Mouse (Mus musculus): ENCODE results near the gene Prkar2b. TPM values are rescaled to one million over a fixed set of nuclear protein-coding genes. Genes with fewer than 3 reads are reported as not detected.

Gene Prkar2b
- total and polyA plus RNA-seq, 3 experiments, result 15.7 to 154 (median 34.1) TPM

GRCm38 (mm10) chr12:32017636-32018375 is 43.3 kb downstream of the Prkar2b start:
- no peaks in the 10 kb centered on the region for H3K79me2 ChIP-seq (ENCODE audit: control insufficient read depth, insufficient read depth, low read length, poor library complexity)
- H3K4me1 ChIP-seq (ENCODE audit: control insufficient read depth in 1 of 2, insufficient read depth in 2 of 2, low read length in 2 of 2), result peaks cover 4 to 18% of the 10 kb centered on the region in 2 experiments
- no peak overlapping the region for H3K4me3 ChIP-seq (ENCODE audit: control insufficient read depth in 1 of 2, insufficient read depth in 1 of 2, low read depth in 2 of 2, low read length in 2 of 2)
- H3K9ac ChIP-seq (ENCODE audit: control insufficient read depth, low read depth, low read length, poor library complexity, severe bottlenecking), result no peak overlapping the region
- H3K9me3 ChIP-seq (replicated peaks; ENCODE audit: insufficient read depth, low read length), result no peaks in the 10 kb centered on the region
- H3K27ac ChIP-seq (ENCODE audit: control insufficient read depth, low read depth, low read length), result peak overlapping the region; percentile 17; the same call in 1 of the 2 replicates
- H3K36me3 ChIP-seq (ENCODE audit: control insufficient read depth in 1 of 2, insufficient read depth in 2 of 2, low read length in 2 of 2), result peaks cover 1 to 10% of the 10 kb centered on the region in 2 experiments; a peak in 2 of 4 replicates
- peak; percentile 64 for DNase-seq (ENCODE audit: low read depth, low spot score)
- no peaks in the 10 kb centered on the region for H3K27me3 ChIP-seq (ENCODE audit: control insufficient read depth in 1 of 2, insufficient read depth in 2 of 2, low read length in 2 of 2)
- TF ChIP-seq MAX (IDR thresholded peaks at IDR 0.05; ENCODE audit: low read length) (no peak), EP300 (IDR thresholded peaks at IDR 0.05; ENCODE audit: low read depth in 1 of 2, low read length in 2 of 2) (peak in 1 of 2 experiments; percentile 37; a peak in 2 of 4 replicates), MYB (IDR thresholded peaks at IDR 0.05; ENCODE audit: low read depth, low read length) (0 out of 2 replicates have a peak, but pooled peaks have one; percentile 18)

- Histone ChIP-seq H3K9me3 (replicated peaks; ENCODE audit: insufficient read depth, low read length) (no peaks in the 10 kb centered on the region), H3K27me3 (ENCODE audit: control insufficient read depth in 1 of 2, insufficient read depth in 2 of 2, low read length in 2 of 2) (no peaks in the 10 kb centered on the region), H3K79me2 (ENCODE audit: control insufficient read depth, insufficient read depth, low read length, poor library complexity) (no peaks in the 10 kb centered on the region), H3K4me1 (ENCODE audit: control insufficient read depth in 1 of 2, insufficient read depth in 2 of 2, low read length in 2 of 2) (peaks cover 4 to 18% of the 10 kb centered on the region in 2 experiments), H3K27ac (ENCODE audit: control insufficient read depth, low read depth, low read length) (no peak overlapping the region), H3K9ac (ENCODE audit: control insufficient read depth, low read depth, low read length, poor library complexity, severe bottlenecking) (no peak overlapping the region), H3K36me3 (ENCODE audit: control insufficient read depth in 1 of 2, insufficient read depth in 2 of 2, low read length in 2 of 2) (peaks cover 0 to 10% of the 10 kb centered on the region in 2 experiments; a peak in 2 of 4 replicates), H3K4me3 (ENCODE audit: control insufficient read depth in 1 of 2, insufficient read depth in 1 of 2, low read depth in 2 of 2, low read length in 2 of 2) (no peak overlapping the region)
- no peak for DNase-seq (ENCODE audit: low read depth, low spot score)
- TF ChIP-seq MEF2A (IDR thresholded peaks at IDR 0.05; ENCODE audit: extremely low read depth, insufficient replicate concordance, low read depth, low read length, poor library complexity, severe bottlenecking) (no peak), GATA1 (IDR thresholded peaks at IDR 0.05; ENCODE audit: low read depth, low read length) (0 out of 2 replicates have a peak, but pooled peaks have one; percentile 29)
Observed at GRCm38 (mm10) chr12:32016472-32016871, 44.6 kb downstream of the Prkar2b start.

- H3K9ac ChIP-seq (ENCODE audit: control insufficient read depth, low read depth, low read length, poor library complexity, severe bottlenecking), result no peak overlapping the region
- H3K4me1 ChIP-seq (ENCODE audit: control insufficient read depth in 1 of 2, insufficient read depth in 2 of 2, low read length in 2 of 2), result peaks cover 4 to 18% of the 10 kb centered on the region in 2 experiments
- H3K79me2 ChIP-seq (ENCODE audit: control insufficient read depth, insufficient read depth, low read length, poor library complexity), result no peaks in the 10 kb centered on the region
- H3K4me3 ChIP-seq (ENCODE audit: control insufficient read depth in 1 of 2, insufficient read depth in 1 of 2, low read depth in 2 of 2, low read length in 2 of 2), result no peak overlapping the region
- no peak for DNase-seq (ENCODE audit: low read depth, low spot score)
- TF ChIP-seq MYC (IDR thresholded peaks at IDR 0.05; ENCODE audit: low read depth, low read length), result no peak
- TF ChIP-seq NRF1 (IDR thresholded peaks at IDR 0.05; ENCODE audit: insufficient read depth, low read depth, low read length, poor library complexity, severe bottlenecking), result no peak
- TF ChIP-seq CHD1 (IDR thresholded peaks at IDR 0.05; ENCODE audit: low read depth, low read length), result no peak
- TF ChIP-seq POLR2AphosphoS5 (IDR thresholded peaks at IDR 0.05; ENCODE audit: borderline replicate concordance, low read depth, low read length), result no peak
- TF ChIP-seq ELF1 (IDR thresholded peaks at IDR 0.05; ENCODE audit: low read depth, low read length), result no peak
- H3K27ac ChIP-seq (ENCODE audit: control insufficient read depth, low read depth, low read length), result no peak overlapping the region
- H3K36me3 ChIP-seq (ENCODE audit: control insufficient read depth in 1 of 2, insufficient read depth in 2 of 2, low read length in 2 of 2), result peaks cover 0 to 10% of the 10 kb centered on the region in 2 experiments; a peak in 2 of 4 replicates
- no peaks in the 10 kb centered on the region for H3K27me3 ChIP-seq (ENCODE audit: control insufficient read depth in 1 of 2, insufficient read depth in 2 of 2, low read length in 2 of 2)
- H3K9me3 ChIP-seq (replicated peaks; ENCODE audit: insufficient read depth, low read length), result no peaks in the 10 kb centered on the region
Observed at GRCm38 (mm10) chr12:32015268-32015769, 45.8 kb downstream of the Prkar2b start.

All from MEL (cell line).